Mouse (Mus musculus) mouse trophoblast stem cell (cell line): ENCODE measurements around the gene Camkv.

Source experiments
- in situ Hi-C, 2 experiments: fragments of 300-500 bp; cut with MseI, MboI; formaldehyde crosslinking; loops; 2 replicates in 1 of 2; 3 replicates in 1 of 2; pipeline ENCODE4 v1.15.1; 2025

The Camkv gene

GRCm38 (mm10) chr9:107961881-107962280 is 26.4 kb downstream of the Camkv start:
- in situ Hi-C loops = no loop called here

GRCm38 (mm10) chr9:107962916-107963315 is 27.4 kb downstream of the Camkv start:
- in situ Hi-C loops = no loop called here

- in situ Hi-C loops = no loop called here
These were observed 28.2 kb downstream of the Camkv start for GRCm38 (mm10) chr9:107963700-107964099.

GRCm38 (mm10) chr9:107964681-107965080 is 29.2 kb downstream of the Camkv start:
- in situ Hi-C loops = no loop called here

- in situ Hi-C loops = no loop called here
These were observed 31.2 kb downstream of the Camkv start for GRCm38 (mm10) chr9:107966676-107967075.

- in situ Hi-C loops = no loop called here
These were observed 32.0 kb downstream of the Camkv start for GRCm38 (mm10) chr9:107967437-107967836.

GRCm38 (mm10) chr9:107968531-107968930 is 33.1 kb downstream of the Camkv start:
- in situ Hi-C loops = no loop called here

GRCm38 (mm10) chr9:107970311-107970710 is 34.8 kb downstream of the Camkv start:
- in situ Hi-C loops = no loop called here

GRCm38 (mm10) chr9:107971690-107972541 is 36.4 kb downstream of the Camkv start:
- in situ Hi-C loops = no loop called here

GRCm38 (mm10) chr9:107974491-107975171 is 39.2 kb downstream of the Camkv start:
- in situ Hi-C loops = no loop called here

- in situ Hi-C loops = no loop called here
These were observed 40.2 kb downstream of the Camkv start, which contains the start of gene Uba7 for GRCm38 (mm10) chr9:107975399-107976386. TSS of gene Uba7 (plus strand) at chr9:107975505.

- in situ Hi-C loops = no loop called here
These were observed 43.3 kb downstream of the Camkv start for GRCm38 (mm10) chr9:107978815-107979214.

GRCm38 (mm10) chr9:107981684-107982605 is 46.5 kb downstream of the Camkv start:
- in situ Hi-C loops = no loop called here

- in situ Hi-C loops = no loop called here
These were observed 47.3 kb downstream of the Camkv start, which contains the start of gene Gm20661 for GRCm38 (mm10) chr9:107982681-107983346. TSS of gene Gm20661 (plus strand) at chr9:107983058.

- in situ Hi-C loops = no loop called here
These were observed 48.0 kb downstream of the Camkv start for GRCm38 (mm10) chr9:107983421-107983890.

- in situ Hi-C loops = no loop called here
These were observed 48.7 kb downstream of the Camkv start for GRCm38 (mm10) chr9:107984052-107984753.

GRCm38 (mm10) chr9:107984754-107985055 is 49.2 kb downstream of the Camkv start:
- in situ Hi-C loops = no loop called here

GRCm38 (mm10) chr9:107985131-107986119 is 50.0 kb downstream of the Camkv start, which contains the start of gene Inka1:
TSS of gene Inka1 (minus strand) at chr9:107985879.
- in situ Hi-C loops = no loop called here
